ENCODE assay signal across 8 mouse cellular contexts in the genomic region with DNA sequence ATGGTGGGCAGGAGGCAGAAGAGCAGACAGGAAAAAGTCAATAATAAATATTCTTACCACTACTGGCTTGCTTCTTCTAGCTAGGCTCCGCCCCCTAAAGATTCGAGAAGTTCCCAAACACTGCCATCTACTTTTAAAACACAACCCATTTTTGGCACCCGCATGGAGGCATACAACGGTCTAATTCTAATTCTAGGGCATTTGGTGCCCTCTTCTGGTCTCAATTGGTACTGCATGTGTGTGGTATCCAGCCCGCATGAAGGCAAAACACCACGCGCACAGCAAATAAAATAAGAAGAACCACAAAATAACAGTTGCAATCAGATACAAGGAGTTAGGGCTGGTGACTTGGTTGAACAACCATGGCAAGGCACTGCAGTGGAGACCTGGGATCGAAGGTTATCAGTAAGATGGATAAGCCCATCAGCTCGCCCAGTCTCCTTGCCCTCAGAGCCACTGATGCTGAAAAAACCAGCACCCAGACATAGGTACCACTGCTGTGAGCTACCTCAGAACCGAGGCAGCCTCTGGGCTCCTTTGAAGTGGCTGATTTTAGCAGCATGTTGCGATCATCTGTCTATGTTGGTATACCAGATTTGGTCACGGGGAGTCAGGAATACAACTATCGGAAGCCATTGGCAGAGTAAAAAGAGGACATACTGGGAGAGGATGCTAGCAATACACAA. TPM values are rescaled to one million over a fixed set of nuclear protein-coding genes. Genes with fewer than 3 reads are reported as not detected.
DNase-seq lines count a peak whose midpoint lies in the region; ATAC-seq and TF ChIP-seq lines count a peak whose summit lies in the region.

No protein-coding gene starts in this region.

- no peak overlapping the region for H3K4me3 ChIP-seq in midbrain, embryonic 14.5 days (replicated peaks; ENCODE audit: low read depth, low read length)
- no peak overlapping the region for H3K4me3 ChIP-seq in midbrain, embryonic 16.5 days (ENCODE audit: low read depth, low read length)
- no peak overlapping the region for H3K4me3 ChIP-seq in forebrain, postnatal 0 days (ENCODE audit: low read depth, low read length)
- no peak overlapping the region for H3K4me3 ChIP-seq in limb, embryonic 10.5 days

- H3K9me3 ChIP-seq in midbrain, embryonic 14.5 days (ENCODE audit: control insufficient read depth, low read length), result no peaks in the 10 kb centered on the region
- no peaks in the 10 kb centered on the region for H3K9me3 ChIP-seq in midbrain, embryonic 16.5 days (replicated peaks; ENCODE audit: control insufficient read depth, low read length, poor library complexity, severe bottlenecking)
- no peaks in the 10 kb centered on the region for H3K9me3 ChIP-seq in forebrain, postnatal 0 days (ENCODE audit: low read length)
- H3K9me3 ChIP-seq in limb, embryonic 10.5 days (replicated peaks), result no peaks in the 10 kb centered on the region

- no peak overlapping the region for H3K9ac ChIP-seq in midbrain, embryonic 14.5 days (replicated peaks; ENCODE audit: low read length)
- no peak overlapping the region for H3K9ac ChIP-seq in midbrain, embryonic 16.5 days (ENCODE audit: low read depth, low read length)
- H3K9ac ChIP-seq in forebrain, postnatal 0 days, result 0 out of 2 replicates have a peak overlapping the region, but pooled peaks have one; percentile 10

- H3K4me1 ChIP-seq in midbrain, embryonic 14.5 days (ENCODE audit: control insufficient read depth, insufficient read depth, low read length), result peaks cover 3% of the 10 kb centered on the region; the same call in 1 of the 2 replicates
- H3K4me1 ChIP-seq in midbrain, embryonic 16.5 days (ENCODE audit: control insufficient read depth, insufficient read depth, low read length), result 0 out of 2 replicates have a peak, but pooled peaks cover 3% of the 10 kb centered on the region
- H3K4me1 ChIP-seq in forebrain, postnatal 0 days (ENCODE audit: insufficient read depth), result no peaks in the 10 kb centered on the region
- H3K4me1 ChIP-seq in limb, embryonic 10.5 days, result peaks cover 4% of the 10 kb centered on the region; the same call in 1 of the 2 replicates

- no peak overlapping the region for H3K27ac ChIP-seq in midbrain, embryonic 14.5 days (replicated peaks; ENCODE audit: low read depth, low read length)
- H3K27ac ChIP-seq in midbrain, embryonic 16.5 days (ENCODE audit: low read length), result no peak overlapping the region
- H3K27ac ChIP-seq in forebrain, postnatal 0 days (ENCODE audit: low read depth, low read length), result no peak overlapping the region
- no peak overlapping the region for H3K27ac ChIP-seq in limb, embryonic 10.5 days

- WGBS in midbrain, embryonic 14.5 days, result 37% methylated on average over 13 of the region's 13 CpGs
- 35% methylated on average over 13 of the region's 13 CpGs for whole genome bisulfite sequencing in midbrain, embryonic 16.5 days
- WGBS in forebrain, postnatal 0 days, result 31% methylated on average over 13 of the region's 13 CpGs
- WGBS in limb, embryonic 10.5 days, result 41% methylated on average over 13 of the region's 13 CpGs

- ATAC-seq in midbrain, embryonic 14.5 days (ENCODE audit: low FRiP score, low TSS enrichment), result no peak
- ATAC-seq in midbrain, embryonic 16.5 days, result no peak
- ATAC-seq in forebrain, postnatal 0 days, result peak; percentile 55
- ATAC-seq in neutrophil, adult 5-6 weeks (ENCODE audit: extremely low read depth, insufficient number of reproducible peaks, low FRiP score, poor library complexity, severe bottlenecking), result peak; percentile 73

- H3K4me2 ChIP-seq in midbrain, embryonic 14.5 days (ENCODE audit: low read length), result no peak overlapping the region
- H3K4me2 ChIP-seq in midbrain, embryonic 16.5 days (ENCODE audit: low read length), result no peak overlapping the region
- no peak overlapping the region for H3K4me2 ChIP-seq in forebrain, postnatal 0 days (ENCODE audit: low read depth)

- peak; percentile 90 for DNase-seq in midbrain, embryonic 14.5 days
- peak; percentile 76 for DNase-seq in c-Kit-positive CD71-positive TER-119-positive erythroid progenitor cells, embryonic 14.5 days (ENCODE audit: low spot score)
- peak; percentile 92 for DNase-seq in forebrain, postnatal 0 days
- peak; percentile 67 for DNase-seq in hindlimb bud, embryonic 11.5 days (ENCODE audit: extremely low spot score, low read depth, low spot score)
- peak; percentile 80 for DNase-seq in limb, embryonic 10.5 days (ENCODE audit: low spot score)
- DNase-seq in thymus, postnatal 0 days (ENCODE audit: low spot score), result peak; percentile 82

- peak; percentile 94 for TF ChIP-seq CTCF in forebrain, postnatal 0 days (IDR thresholded peaks at IDR 0.05; ENCODE audit: low read depth)

- H3K27me3 ChIP-seq in midbrain, embryonic 14.5 days (ENCODE audit: control insufficient read depth, insufficient read depth, low read length), result no peaks in the 10 kb centered on the region
- H3K27me3 ChIP-seq in midbrain, embryonic 16.5 days (ENCODE audit: control insufficient read depth, insufficient read depth, low read depth, low read length), result no peaks in the 10 kb centered on the region
- H3K27me3 ChIP-seq in forebrain, postnatal 0 days (ENCODE audit: insufficient read depth, low read length), result no peaks in the 10 kb centered on the region
- H3K27me3 ChIP-seq in limb, embryonic 10.5 days (ENCODE audit: low read depth, poor library complexity, severe bottlenecking), result no peaks in the 10 kb centered on the region

- no peaks in the 10 kb centered on the region for H3K36me3 ChIP-seq in midbrain, embryonic 14.5 days (ENCODE audit: control insufficient read depth, insufficient read depth, low read length)
- no peaks in the 10 kb centered on the region for H3K36me3 ChIP-seq in midbrain, embryonic 16.5 days (ENCODE audit: control insufficient read depth, insufficient read depth, low read length)
- H3K36me3 ChIP-seq in forebrain, postnatal 0 days (ENCODE audit: insufficient read depth), result no peaks in the 10 kb centered on the region
- no peaks in the 10 kb centered on the region for H3K36me3 ChIP-seq in limb, embryonic 10.5 days

RNA-seq across cellular contexts. Expression of a gene that starts 4.4 kb away (rescaled TPM):
- 16.9 and 21.0 TPM in 2 replicates for polyA plus RNA-seq in midbrain, embryonic 14.5 days (2014; fragmentation: Nextera tagmentation; extraction: Ambion mirVana)
- polyA plus RNA-seq in midbrain, embryonic 16.5 days (2015; fragmentation: Nextera tagmentation; extraction: Ambion mirVana), result 10.5 and 10.6 TPM in 2 replicates
- 27.9 and 38.8 TPM in 2 replicates for total RNA-seq in forebrain, postnatal 0 days (2014; rRNA removed)
- 11.1 and 11.2 TPM in 2 replicates for polyA plus RNA-seq in forebrain, postnatal 0 days (2015; fragmentation: Nextera tagmentation; extraction: Ambion mirVana)
- 23.1 and 26.0 TPM in 2 replicates for polyA plus RNA-seq in limb, embryonic 10.5 days (2016; fragmentation: Nextera tagmentation; extraction: Ambion mirVana)
- total RNA-seq in neutrophil, adult 5-6 weeks (2017), result 20.6 and 22.5 TPM in 2 replicates
- 24.3 and 24.6 TPM in 2 replicates for polyA plus RNA-seq in thymus, postnatal 0 days (2015; fragmentation: Nextera tagmentation; extraction: Ambion mirVana)

RNA-seq across cellular contexts. Expression of a gene that starts 46.8 kb away (rescaled TPM):
- polyA plus RNA-seq in midbrain, embryonic 14.5 days (2014; fragmentation: Nextera tagmentation; extraction: Ambion mirVana), result 21.5 and 25.7 TPM in 2 replicates
- polyA plus RNA-seq in midbrain, embryonic 16.5 days (2015; fragmentation: Nextera tagmentation; extraction: Ambion mirVana), result 18.2 and 21.8 TPM in 2 replicates
- 27.5 and 29.5 TPM in 2 replicates for total RNA-seq in forebrain, postnatal 0 days (2014; rRNA removed)
- 8.5 and 20.0 TPM in 2 replicates for polyA plus RNA-seq in forebrain, postnatal 0 days (2015; fragmentation: Nextera tagmentation; extraction: Ambion mirVana)
- polyA plus RNA-seq in limb, embryonic 10.5 days (2016; fragmentation: Nextera tagmentation; extraction: Ambion mirVana), result 24.2 and 25.7 TPM in 2 replicates
- 478 and 497 TPM in 2 replicates for total RNA-seq in neutrophil, adult 5-6 weeks (2017)
- 10.6 and 18.3 TPM in 2 replicates for polyA plus RNA-seq in thymus, postnatal 0 days (2015; fragmentation: Nextera tagmentation; extraction: Ambion mirVana)

RNA-seq across cellular contexts. Expression of a gene that starts 51.8 kb away (rescaled TPM):
- 8.9 and 12.1 TPM in 2 replicates for polyA plus RNA-seq in midbrain, embryonic 14.5 days (2014; fragmentation: Nextera tagmentation; extraction: Ambion mirVana)
- polyA plus RNA-seq in midbrain, embryonic 16.5 days (2015; fragmentation: Nextera tagmentation; extraction: Ambion mirVana), result 11.7 and 12.6 TPM in 2 replicates
- total RNA-seq in forebrain, postnatal 0 days (2014; rRNA removed), result 15.9 and 19.3 TPM in 2 replicates
- 6.0 and 7.7 TPM in 2 replicates for polyA plus RNA-seq in forebrain, postnatal 0 days (2015; fragmentation: Nextera tagmentation; extraction: Ambion mirVana)
- polyA plus RNA-seq in limb, embryonic 10.5 days (2016; fragmentation: Nextera tagmentation; extraction: Ambion mirVana), result 3.6 and 5.1 TPM in 2 replicates
- total RNA-seq in neutrophil, adult 5-6 weeks (2017), result 13.3 and 14.6 TPM in 2 replicates
- polyA plus RNA-seq in thymus, postnatal 0 days (2015; fragmentation: Nextera tagmentation; extraction: Ambion mirVana), result 5.9 and 7.4 TPM in 2 replicates

Comparison
In these comparisons a context has a peak if more than half of its experiments do, and no peak if none do; other contexts are left out.
1. ATAC-seq: peak in forebrain, postnatal 0 days (single experiment) and neutrophil, adult 5-6 weeks (single experiment); none in midbrain, embryonic 14.5 days (single experiment) and midbrain, embryonic 16.5 days (single experiment).
2. Peak in every context shown above with its lines, with median percentiles within 50 percentile points of each other: DNase-seq.